Mouse (Mus musculus): ENCODE measurements around the gene St6galnac3. TPM values are rescaled to one million over a fixed set of nuclear protein-coding genes. Genes with fewer than 3 reads are reported as not detected.
A peak's percentile ranks its signal among the peaks of the same experiment; 100 is the strongest.

Gene St6galnac3
- polyA plus RNA-seq, 1 experiment: 13.5 TPM

DNA sequence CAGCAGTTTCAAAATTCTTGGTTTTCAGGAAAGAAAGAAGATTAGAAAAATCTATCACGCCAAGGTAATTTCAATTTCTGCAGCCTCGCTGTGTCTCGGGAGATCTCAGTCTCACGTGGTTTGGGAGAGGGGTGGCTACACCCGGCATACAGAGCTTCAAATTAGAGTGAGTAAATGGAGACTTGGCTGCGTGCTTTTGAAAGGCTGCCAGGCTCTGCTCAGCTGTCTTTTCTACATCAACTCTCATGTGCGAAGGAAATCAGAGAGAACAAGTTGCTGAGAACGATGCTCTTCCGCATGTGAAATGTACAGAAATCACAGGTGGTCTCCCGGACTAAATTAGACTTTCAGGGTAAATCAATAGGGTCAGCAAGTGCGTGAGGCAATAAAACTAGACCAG is 242.9 kb downstream of the St6galnac3 start:
- peak; percentile 38 to 74 for DNase-seq (ENCODE audit: extremely low spot score in 1 of 2, low spot score in 1 of 2)

DNA sequence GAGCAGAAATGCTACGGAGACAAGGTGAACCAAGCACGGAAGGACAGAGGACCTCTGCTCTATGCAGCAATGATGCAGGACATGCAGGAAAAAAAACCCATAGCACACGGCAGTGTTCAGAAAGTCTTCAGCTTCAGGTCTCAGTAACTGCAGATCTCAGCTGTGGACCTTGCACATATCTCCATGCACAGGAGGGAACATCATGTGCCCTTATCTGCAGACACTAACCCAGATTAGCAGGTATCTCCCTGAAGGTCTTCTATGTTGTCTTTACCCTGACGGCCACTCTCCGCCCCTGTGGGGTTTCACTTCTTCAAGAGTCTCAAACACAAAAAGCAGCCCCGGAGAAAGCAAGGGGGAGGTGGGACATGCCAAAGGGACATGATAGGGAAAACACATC is 244.0 kb downstream of the St6galnac3 start:
- no peak for DNase-seq (ENCODE audit: extremely low spot score in 1 of 2, low spot score in 1 of 2)

DNA sequence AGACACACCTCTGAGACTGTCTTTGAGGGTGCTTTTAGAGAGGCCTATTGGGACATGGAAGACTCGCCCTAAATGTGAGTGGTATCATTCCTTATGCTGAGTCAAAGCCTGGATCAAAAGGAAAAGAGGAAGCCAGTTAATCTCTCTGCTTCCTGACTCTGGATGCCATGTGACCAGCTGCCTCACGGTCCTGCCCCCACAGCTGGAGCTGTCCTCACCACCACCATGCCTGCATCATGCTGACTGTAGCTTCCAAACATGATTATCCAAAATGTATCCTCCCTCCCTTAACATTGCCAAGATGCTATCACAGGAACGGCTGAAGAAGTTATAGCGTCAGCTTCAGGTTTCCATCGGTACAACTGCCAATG is 244.4 kb downstream of the St6galnac3 start:
- DNase-seq (ENCODE audit: extremely low spot score in 1 of 2, low spot score in 1 of 2): no peak

DNA sequence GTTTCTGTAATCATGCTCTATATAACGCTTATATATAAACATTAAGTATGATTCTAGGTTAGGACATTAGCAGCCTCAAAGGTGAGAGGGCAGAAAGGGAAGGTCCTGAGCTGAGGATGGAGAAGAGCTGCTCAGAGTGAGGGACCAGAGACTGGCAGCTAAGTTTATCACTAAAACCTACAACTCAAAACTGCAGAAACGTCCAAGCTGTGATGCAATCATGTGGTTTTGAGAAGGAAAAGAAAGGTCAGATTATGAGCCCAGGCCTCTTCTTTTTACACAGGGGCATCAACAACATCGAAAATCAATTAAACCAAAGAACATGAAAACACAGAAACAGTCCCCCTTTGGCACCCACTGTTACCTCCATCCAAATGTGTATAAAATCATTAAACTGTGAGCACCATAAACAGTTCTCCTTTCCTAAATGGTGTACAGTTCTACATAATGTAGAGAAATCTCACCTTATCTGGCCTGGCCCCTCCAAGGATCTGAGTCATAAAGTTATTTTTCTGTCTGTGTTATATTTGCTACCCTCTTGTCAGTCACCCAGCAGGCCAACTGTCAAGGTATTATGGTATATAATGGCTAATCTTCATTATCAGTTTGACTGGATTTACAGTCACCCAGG is 244.9 kb downstream of the St6galnac3 start:
- DNase-seq (ENCODE audit: extremely low spot score in 1 of 2, low spot score in 1 of 2): no peak

DNA sequence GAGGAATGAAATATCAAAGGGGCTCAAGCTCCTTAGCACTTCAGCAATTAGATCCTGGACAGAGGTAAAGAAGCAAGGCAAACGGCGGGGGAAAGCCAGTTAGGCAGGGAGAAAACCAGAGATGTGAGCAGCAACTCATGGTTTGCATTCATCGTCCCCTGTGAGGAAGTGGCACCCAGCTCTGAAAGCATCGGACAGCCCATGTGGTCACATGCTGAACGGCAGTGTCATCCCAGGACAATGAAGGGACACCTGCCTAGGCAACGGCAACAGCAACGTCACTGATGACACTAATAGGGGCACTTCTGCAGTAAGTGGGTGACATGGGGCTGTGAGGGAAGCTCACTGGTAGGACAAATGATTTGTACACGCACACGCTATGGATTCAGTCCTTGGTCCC is 249.1 kb downstream of the St6galnac3 start:
- no peak for DNase-seq (ENCODE audit: extremely low spot score in 1 of 2, low spot score in 1 of 2)

DNA sequence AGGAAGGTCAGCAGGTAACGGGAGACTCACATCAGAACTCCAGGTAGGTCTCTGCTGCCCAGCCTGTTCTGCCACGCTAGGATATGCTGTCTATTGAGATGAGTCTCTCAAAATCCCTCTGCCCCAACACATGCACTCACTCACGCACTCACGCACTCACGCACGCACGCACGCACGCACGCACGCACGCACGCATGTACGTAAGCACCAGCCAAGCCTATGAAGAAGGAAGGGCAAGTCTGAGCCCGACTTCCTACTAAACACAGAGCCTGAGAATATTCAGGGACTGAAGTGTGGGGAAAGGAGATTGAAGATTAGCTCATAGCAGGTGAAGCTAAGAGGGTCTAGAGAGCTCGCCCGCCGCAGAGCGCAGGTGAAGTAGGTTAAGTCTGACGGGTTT is 249.5 kb downstream of the St6galnac3 start:
- no peak for DNase-seq (ENCODE audit: extremely low spot score in 1 of 2, low spot score in 1 of 2)

DNA sequence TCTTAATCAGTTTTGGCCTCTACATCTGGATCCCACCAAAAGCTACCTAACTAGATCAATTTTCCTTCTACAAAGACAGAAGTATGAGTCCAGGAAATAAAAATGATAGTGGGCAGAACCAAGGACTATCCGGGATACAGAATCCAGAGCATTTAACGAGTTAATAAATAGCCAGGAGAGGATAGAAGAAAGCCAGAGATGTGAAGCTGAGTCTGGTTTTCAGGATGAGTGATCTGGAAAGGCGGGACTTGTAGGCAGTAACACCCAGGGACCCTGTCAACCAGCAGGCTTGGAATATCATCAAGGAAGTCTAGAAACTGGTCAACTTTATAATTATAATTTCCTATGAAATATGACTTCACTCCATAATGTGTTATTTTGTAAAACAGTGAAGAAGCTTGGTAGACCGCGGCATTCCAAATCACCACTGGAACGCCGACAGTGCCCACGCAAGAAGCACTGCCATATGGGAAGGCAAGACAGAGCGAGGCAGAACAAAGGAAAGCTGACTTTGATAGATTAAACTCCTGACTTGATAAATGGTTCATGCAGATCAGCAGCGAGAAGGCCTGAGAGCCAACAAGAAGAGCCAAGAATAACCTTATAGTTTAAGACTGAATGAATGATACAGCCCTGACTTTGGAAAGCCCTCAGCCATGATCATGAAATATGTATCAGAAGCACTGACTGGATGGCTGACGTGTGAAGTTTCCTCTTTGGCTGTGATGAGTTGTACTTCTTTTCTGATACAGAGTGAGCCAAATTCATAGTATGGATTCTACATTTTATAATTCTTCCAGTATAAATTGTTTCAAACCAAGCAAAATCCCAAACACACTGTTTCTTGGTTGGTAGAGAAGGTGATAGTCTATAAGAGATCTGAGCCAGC is 252.1 kb downstream of the St6galnac3 start:
- DNase-seq (ENCODE audit: extremely low spot score in 1 of 2, low spot score in 1 of 2): peak in 1 of 2 experiments; percentile 37

DNA sequence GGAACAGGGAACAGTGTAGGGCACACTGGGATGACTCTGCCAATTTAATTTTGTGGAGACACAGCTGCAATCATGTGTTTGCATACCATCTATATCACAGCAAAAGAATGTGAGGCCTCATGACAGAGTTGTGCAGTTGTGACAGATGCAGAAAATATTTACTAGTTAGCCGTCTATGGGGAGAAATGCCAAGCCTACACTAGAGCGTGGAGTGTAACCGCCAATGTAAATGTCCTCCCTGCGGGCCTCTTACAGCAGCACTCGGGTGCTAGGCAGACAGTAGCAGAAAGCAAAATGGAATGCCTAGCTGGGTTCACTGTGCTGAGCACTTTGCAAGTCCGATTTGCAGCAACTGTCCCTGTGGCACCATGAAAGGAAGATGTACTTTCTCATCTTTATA is 261.1 kb downstream of the St6galnac3 start:
- no peak for DNase-seq (ENCODE audit: extremely low spot score in 1 of 2, low spot score in 1 of 2)

DNA sequence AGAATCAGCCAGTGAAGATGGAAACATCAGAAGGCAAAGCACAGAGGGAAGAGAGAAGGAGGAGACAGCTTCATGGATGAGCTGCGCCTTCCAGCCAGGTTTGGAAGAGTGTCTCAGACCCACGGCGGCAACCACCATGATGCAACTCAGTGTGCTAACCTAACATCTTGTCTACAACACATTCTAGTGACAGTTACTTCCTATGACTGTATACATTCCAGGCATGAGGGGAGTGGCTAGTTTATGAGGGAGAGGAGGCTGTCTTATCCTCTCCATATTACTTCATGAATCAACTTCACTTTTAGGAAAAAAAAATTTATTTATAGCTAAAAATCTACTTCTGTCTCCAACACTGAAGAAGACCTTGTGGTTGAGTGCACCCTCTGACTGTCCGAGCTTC is 264.8 kb downstream of the St6galnac3 start:
- no peak for DNase-seq (ENCODE audit: extremely low spot score in 1 of 2, low spot score in 1 of 2)

DNA sequence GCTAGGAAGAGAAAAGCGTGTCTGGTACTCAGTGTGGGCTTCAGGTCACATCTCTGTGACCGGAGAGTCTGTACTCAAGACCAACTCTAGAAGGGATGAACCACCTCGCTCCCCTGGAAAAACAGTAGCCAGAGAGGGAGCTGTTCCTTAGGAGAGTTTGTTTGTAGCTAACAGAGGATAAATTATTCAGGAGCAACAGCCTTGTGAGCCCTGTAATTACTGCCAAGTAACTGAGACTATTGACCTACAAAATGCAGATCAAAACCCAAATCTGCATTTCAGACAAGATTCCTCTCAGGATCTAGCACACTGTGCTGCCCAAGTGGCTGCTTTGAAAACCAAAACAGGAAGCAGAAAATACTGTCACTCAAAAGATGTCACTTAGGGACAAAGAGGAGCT is 266.4 kb downstream of the St6galnac3 start:
- no peak for DNase-seq (ENCODE audit: extremely low spot score in 1 of 2, low spot score in 1 of 2)

DNA sequence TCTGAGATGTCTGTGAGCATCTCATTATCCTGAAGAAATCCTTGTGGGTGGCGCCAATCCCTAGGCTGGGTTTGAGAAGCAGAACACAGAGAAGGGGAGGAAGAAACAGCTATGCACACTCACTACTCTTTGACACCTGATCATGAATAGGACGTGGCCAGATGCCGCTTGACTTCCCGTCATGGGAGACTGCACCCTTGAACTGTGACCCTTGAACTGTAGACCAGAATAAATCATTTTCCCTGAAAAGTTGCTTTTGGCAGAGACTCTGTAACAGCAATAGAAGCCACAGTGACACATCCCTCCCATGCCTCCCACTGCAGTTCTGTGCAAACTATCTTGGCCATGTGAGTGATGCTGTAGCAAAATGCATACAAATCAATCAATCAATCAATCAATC is 267.3 kb downstream of the St6galnac3 start:
- DNase-seq (ENCODE audit: extremely low spot score in 1 of 2, low spot score in 1 of 2): no peak

DNA sequence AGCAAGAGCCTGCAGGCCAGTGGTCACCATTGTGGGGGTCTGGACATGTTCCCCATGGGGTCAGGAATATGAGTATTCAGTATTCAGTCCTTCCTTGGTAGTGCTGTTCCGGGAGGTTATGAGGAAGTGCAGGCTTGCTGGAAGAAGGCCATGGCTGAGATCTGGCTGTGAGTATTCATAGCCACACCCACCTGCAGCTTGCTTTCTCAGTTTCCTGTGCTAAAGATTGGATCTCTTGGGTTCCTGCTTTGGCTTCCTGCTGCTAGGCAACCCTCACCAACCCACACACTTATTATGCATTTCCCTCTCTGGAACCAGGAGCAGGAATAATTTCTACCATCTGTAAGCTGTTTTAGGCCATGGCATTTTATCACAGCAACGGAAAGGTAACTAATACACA is 267.8 kb downstream of the St6galnac3 start:
- peak in 1 of 2 experiments; percentile 61 for DNase-seq (ENCODE audit: extremely low spot score in 1 of 2, low spot score in 1 of 2)

DNA sequence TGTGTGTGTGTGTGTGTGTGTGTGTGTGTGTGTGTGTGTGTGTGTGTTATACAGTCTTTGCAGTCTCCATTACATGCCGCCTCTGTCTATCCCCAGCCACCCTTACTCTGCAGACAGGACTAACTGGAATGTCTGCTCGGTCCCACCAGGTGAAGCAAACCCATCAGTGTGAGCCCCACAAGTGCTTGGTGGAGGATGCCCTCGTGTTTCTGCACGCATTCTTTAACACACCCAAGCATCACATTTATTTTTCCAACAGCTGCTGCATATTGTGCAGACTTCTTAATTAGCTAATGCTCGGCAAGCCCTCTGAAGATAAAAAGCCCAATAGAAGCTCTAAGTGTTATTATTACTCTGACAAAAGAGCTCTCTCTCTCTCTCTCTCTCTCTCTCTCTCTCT is 268.7 kb downstream of the St6galnac3 start:
- DNase-seq (ENCODE audit: extremely low spot score in 1 of 2, low spot score in 1 of 2): no peak

DNA sequence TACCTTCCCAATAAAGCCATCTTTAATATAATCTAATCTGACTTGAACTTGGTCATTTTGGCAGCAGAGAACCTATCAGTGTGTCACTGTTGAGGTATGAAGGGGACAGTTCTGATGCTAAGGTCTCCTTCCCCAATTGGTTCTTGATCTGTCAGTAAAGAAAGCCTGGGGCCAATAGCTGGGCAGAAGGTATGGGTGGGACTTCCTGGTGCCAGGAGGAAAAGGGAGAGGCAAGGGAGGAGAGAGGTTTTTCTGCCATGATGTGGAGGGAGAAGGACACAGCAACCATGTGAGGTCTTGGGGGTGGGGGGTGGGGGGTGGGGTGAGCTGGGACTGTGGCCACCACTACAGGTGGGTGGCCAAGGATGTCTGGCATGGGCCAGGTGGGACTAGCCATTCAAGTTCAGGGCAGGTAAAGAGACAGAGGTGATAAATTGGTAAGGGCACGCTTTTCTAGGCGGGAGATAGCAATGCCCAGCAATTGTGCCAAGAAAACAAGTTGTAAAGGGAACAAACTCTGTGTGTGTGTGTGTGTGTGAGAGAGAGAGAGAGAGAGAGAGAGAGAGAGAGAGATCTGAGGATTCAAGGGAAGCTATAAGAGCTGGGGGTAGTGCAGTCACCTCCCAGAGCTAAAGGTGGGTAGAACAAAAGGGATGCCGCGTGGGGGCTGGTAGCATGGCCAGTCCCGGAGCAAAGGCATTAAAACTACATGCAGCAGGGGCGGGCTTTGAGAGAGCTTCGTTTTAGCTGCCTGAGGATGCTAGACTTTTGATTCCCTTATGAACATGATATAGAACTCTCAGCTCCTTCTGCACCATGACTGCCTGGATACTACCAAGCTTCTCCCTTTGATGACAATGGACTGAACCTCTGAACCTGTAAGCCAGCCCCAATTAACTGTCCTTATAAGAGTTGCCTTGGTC is 271.6 kb downstream of the St6galnac3 start:
- no peak for DNase-seq (ENCODE audit: extremely low spot score in 1 of 2, low spot score in 1 of 2)

DNA sequence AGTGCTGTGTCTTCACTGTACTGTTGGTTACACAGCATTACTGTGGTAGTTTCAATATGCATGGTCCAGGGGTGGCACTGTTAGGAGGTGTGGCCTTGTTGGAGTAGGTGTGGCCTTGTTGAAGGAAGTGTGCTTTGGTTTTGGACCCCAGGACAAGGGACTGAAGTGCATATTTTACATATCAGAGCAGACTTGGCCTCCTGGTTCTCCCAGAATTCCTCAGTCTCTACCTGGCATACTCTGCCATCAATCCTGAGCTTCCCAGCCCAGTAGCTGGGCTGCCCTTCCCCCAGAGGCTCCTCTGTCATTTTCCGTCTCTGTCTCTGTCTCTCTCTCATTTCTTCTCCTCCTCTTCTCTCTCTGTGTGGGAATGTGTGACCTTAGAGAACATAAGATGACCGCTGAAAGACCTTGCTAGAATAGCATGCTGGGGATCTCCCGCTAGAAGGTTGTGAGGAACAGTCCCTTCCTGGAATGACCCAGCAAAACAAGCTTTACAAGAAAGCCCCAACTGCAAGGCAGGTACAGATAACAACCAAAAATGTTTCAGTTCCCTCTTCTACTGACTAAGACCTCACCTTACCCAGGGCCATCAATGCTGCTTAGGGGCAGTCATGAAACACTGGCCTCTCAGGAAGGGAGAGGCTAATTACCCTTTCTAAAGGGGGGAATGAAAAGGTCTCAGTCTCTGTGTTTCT is 272.5 kb downstream of the St6galnac3 start:
- no peak for DNase-seq (ENCODE audit: extremely low spot score in 1 of 2, low spot score in 1 of 2)

DNA sequence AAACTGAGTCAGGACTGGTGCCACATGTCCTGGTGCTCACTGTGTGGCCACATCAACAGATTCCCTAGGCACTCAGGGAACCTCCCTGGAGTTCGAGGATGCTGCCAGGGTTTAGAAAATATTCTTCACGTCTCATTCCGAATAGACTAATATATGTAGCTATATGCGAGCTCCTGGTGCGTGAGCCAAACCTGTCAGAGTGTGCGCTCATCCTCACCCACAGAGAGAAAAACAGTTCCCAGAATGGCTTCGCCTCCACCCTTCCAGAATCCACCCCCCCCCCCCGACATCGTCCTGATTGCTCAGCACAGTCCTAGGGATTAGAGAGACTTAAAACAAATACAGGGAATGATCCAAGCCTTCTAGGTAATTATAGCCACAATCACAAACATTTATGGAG is 283.6 kb downstream of the St6galnac3 start:
- peak; percentile 11 to 48 for DNase-seq (ENCODE audit: extremely low spot score in 1 of 2, low spot score in 1 of 2)

DNA sequence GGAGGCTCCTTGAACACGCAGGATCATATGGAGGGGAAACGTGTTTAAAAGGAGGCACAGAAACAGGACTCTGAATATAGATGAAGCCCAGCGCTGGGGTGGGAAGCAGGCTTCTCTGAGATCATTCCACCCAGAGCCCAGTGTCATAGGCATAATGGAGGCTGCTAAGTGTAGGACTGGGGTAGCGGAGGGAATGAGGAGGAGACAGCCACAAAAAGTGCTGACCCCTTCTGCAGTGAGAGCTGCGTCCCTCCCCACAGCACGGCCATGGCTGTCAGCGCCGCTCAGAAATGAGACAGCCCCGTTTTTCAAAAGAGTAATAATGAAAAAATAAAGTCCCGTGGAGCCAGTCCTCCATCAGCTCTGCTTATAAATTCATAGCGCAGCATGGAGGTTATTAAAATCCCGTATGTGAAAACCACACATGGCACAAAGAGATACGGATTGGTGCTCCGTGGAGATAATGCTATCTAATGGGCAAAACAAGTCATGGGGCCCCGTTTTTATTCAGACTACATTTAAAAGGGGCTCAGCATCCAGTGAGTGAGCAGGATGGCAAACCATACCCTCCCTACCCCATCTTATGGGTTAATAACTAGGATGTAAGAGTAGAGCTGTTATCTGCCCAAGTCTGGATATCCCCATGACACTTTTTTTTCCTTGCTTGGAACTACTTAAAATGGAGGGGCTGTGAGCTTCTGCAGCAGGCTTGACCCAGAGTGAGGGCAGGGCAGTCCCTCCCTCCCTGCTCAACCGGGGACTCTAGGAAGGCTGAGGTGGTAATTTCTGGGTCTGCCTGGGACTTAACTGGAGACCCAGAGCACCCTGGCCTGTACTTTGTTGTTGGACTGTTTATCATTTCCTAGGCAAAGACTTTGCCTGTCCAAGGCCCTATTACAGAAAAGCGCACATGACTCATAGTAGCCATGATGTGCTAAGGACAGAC is 288.6 kb downstream of the St6galnac3 start:
- no peak for DNase-seq (ENCODE audit: extremely low spot score in 1 of 2, low spot score in 1 of 2)

DNA sequence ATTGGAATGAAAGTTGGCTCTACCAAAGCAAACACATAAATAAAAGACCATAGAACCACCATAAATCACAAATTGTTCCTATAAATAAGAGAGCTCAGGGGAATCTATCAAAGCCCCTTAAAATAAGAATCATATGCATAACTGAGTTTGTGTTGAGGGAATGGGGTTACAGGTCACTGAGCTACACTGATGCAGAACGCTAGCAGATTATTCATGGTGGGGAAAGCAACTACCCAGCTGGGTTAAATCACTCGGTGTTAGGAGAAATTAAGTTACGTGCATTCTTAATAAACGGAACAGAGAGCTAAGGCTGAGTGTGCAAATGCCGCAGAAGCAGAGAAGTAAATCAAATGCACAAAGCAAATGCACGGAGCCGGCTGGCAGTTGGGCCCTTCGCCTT is 292.0 kb downstream of the St6galnac3 start:
- no peak for DNase-seq (ENCODE audit: extremely low spot score in 1 of 2, low spot score in 1 of 2)

DNA sequence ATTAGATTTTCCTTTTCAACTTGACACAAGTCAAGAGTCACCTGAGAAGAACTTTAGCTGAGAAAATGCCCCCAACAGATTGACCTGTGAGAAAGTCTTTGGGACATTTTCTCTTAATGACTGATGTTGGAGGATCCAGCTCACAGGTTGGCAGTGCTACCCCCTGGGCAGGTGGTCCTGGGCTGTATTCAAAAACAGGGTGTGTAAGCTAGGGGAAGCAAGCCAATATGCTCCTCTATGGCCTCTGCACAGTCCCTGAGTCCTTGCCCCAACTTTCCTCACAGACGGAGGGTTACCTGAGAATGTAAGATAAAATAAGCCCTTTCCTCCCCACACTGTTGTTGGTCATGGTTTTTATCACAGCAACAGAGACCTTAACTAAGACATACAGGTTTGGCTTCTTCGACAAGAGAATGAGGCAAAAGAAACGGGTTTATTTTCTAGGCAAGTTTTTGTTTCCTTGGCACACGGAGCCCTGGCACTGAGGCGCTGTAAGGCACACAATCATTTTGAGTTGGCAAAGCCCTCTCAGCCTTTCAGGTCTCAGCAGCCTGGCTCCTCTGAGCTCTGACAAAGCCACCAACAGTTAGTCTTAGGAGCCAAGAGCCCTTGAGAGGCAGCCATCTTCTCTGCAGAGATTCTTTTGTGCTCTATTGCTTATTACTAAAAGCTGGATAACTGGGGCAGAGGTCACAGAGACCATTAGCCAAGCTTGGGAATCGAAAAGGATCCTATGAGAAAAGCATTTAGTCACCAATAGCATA is 292.7 kb downstream of the St6galnac3 start:
- DNase-seq (ENCODE audit: extremely low spot score in 1 of 2, low spot score in 1 of 2): no peak
